Mouse (Mus musculus): ENCODE results near the gene Ano8.

GRCm38 (mm10) chr8:71507589-71508104 is 21.9 kb upstream of the Ano8 start:
- TF ChIP-seq CTCF (IDR thresholded peaks at IDR 0.05; ENCODE audit: low read depth, low read length), result no peak
- TF ChIP-seq POLR2A (IDR thresholded peaks at IDR 0.05; ENCODE audit: borderline replicate concordance, low read depth, low read length), result no peak
